Mouse (Mus musculus): ENCODE measurements at regions not wholly inside any gene's neighbourhood (a gene's known extent, or its start where the extent isn't known, plus 50 kb on each side); places are given as distances from the start of the nearest gene placed in this dataset.
"Not testable (repeated sequence)": the region's sequence is repeated elsewhere in the genome, so short reads cannot be mapped to it uniquely, and the experiment has no call there.

DNA sequence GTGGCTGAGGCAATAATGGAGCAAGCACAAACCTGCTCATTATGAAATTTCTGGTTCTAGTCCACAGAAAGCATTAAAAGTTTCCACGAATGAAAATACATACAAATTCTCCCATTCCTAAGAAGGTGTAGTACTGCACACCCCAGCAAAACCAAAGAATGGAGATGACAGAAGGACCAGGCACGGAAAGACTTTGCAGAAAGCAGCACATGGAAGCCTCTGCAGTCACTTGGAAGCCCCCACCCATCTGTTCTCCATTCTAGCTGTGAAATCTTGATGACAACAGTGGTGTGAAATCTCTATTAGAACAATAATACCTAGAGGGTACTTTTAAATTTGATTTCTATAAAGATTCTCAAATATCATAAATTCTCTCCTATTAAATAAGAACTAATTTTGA, 319.3 kb downstream of the Grxcr1 start:
- Histone ChIP-seq H3K27ac (replicated peaks) (no peak overlapping the region), H3K36me3 (no peaks in the 10 kb centered on the region), H3K4me1 (replicated peaks) (no peaks in the 10 kb centered on the region), H3K4me2 (no peak overlapping the region), H3K9me3 (no peaks in the 10 kb centered on the region), H3K9ac (no peak overlapping the region), H3K4me3 (no peak overlapping the region), H3K27me3 (no peaks in the 10 kb centered on the region)
- WGBS = 75% methylated on average over 2 of the region's 2 CpGs
- no peak for ATAC-seq (ENCODE audit: low FRiP score, low read depth)

DNA sequence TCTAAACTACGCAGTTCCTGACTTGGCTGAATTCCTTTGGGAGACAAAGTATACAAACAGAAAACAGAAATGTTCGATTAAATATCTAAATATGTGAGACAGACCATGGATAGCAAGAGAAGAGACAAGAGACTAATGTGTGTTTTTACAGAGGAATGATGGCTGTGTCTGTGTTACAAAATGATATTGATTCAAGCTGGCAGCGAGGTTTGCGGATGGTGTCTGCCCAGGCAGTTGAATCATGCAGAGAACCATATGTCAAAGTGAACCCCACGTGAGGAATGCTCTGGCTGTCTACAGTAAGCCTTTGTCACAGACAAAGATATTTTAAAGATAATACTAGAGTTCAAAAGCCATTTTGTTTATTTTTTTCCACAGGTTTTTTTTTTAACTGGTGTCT, 320.2 kb downstream of the Grxcr1 start:
- no peaks in the 10 kb centered on the region for H3K9me3 ChIP-seq
- no peak overlapping the region for H3K9ac ChIP-seq
- H3K27me3 ChIP-seq = no peaks in the 10 kb centered on the region
- H3K36me3 ChIP-seq = no peaks in the 10 kb centered on the region
- H3K4me2 ChIP-seq = no peak overlapping the region
- H3K27ac ChIP-seq (replicated peaks) = no peak overlapping the region
- ATAC-seq (ENCODE audit: low FRiP score, low read depth) = peak; percentile 68; the same call in 1 of the 2 replicates
- 46% methylated on average over 5 of the region's 5 CpGs for WGBS
- H3K4me1 ChIP-seq (replicated peaks) = no peaks in the 10 kb centered on the region
- no peak overlapping the region for H3K4me3 ChIP-seq

DNA sequence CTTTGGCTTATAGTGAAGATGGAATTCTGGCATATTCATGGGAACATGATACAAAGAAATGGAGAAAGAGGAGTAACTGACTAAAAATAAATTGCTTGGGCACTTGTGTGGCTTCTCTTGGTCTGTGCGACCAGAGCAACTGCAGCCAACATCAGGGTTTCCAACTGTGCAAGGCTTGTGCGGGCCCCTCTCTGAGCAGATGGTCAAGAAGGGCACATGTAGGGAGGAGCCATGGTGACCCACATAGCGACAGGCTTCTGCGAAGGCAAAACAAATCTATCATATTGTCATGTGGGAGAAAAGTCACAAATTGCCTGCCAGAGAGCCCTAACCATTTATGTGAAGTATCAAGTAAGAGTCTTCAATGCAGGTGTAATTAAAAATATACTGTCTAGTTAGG, 321.6 kb downstream of the Grxcr1 start:
- Histone ChIP-seq H3K4me1 (replicated peaks) (no peaks in the 10 kb centered on the region), H3K27me3 (no peaks in the 10 kb centered on the region), H3K27ac (replicated peaks) (no peak overlapping the region), H3K9ac (no peak overlapping the region), H3K36me3 (no peaks in the 10 kb centered on the region), H3K4me3 (no peak overlapping the region), H3K4me2 (no peak overlapping the region), H3K9me3 (no peaks in the 10 kb centered on the region)
- 61% methylated on average over 4 of the region's 4 CpGs for WGBS
- ATAC-seq (ENCODE audit: low FRiP score, low read depth) = peak; percentile 72

DNA sequence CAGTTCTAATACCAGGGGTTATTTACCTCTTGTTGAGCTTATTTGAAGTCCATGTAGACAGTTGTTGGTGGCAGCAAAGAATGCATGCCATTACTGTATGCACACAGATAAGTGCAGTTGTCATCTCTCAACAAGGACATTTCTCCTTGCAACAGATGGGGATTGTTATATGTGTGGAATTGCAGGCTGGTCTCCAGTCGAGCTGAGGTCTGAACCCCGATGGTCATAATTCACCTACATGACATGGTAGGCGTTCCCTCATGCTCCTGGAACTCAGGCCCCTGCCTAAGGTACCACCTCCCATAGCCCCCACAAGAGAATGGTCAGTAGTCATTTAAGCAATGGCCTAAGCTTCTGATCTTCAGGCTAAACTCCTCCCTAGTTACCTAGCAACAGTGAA, 322.2 kb downstream of the Grxcr1 start:
- ATAC-seq (ENCODE audit: low FRiP score, low read depth); H3K9ac ChIP-seq; H3K4me1 ChIP-seq (replicated peaks); H3K4me3 ChIP-seq; H3K4me2 ChIP-seq; H3K9me3 ChIP-seq; H3K27me3 ChIP-seq; H3K27ac ChIP-seq (replicated peaks); H3K36me3 ChIP-seq: not testable (repeated sequence)
- 60% methylated on average over 3 of the region's 3 CpGs for WGBS

DNA sequence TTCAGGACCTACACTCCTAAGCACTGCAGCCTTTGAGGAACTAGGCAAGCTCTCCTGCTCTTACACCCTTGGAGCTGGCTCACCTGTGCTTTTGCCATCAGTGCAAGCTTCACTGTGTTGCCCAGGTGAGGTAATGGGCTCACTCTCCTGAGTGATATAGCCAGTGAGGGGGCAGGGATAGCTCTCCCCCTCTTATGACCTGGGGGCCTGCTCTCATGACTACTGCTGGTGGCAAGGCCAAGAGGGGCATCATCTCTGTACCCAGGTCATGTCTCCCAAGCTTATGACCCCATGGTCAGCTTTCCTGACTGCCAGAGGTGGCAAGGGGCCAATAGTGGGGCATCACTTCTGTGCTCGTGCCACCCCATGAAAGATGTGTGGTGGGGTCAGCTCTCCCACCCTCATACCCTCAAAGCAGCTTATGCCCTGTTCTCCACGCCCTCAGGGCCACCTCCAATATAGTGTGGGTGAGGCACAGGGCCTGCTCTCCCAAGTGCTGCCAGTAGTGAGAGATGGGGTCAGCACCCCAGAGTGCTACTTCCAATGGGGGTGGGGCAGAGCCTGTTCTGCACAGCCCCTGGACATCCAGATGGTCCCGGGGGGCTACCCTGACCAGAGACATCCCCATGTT, 330.1 kb downstream of the Grxcr1 start:
- no peaks in the 10 kb centered on the region for H3K36me3 ChIP-seq
- ATAC-seq (ENCODE audit: low FRiP score, low read depth) = peak; percentile 68; the same call in 1 of the 2 replicates
- H3K9me3 ChIP-seq = no peaks in the 10 kb centered on the region
- no peak overlapping the region for H3K9ac ChIP-seq
- no peak overlapping the region for H3K4me2 ChIP-seq
- no peak overlapping the region for H3K27ac ChIP-seq (replicated peaks)
- no peaks in the 10 kb centered on the region for H3K4me1 ChIP-seq (replicated peaks)
- H3K4me3 ChIP-seq = no peak overlapping the region
- WGBS = 82% methylated on average over 3 of the region's 3 CpGs
- H3K27me3 ChIP-seq = no peaks in the 10 kb centered on the region

DNA sequence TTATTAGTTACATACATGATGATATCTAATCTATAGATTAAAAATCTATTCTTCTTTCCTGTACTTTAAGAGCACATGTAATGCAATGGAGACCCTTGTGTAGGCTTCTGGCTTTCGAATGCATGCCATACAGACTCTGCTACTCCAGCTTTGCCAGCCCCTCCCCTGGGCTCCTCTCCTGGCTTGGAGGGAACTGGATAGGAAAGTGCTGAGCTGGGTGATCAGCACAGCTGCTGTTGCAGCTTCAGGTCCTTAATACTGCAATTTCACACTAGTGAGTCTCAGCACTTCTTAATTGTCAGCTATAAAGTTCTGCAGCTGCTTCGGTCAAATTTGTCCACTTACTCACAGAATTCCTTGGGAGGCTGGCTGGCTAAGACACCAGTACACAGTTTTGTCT, 341.4 kb downstream of the Grxcr1 start:
- no peaks in the 10 kb centered on the region for H3K9me3 ChIP-seq
- H3K27me3 ChIP-seq = no peaks in the 10 kb centered on the region
- H3K4me3 ChIP-seq = no peak overlapping the region
- H3K27ac ChIP-seq (replicated peaks) = no peak overlapping the region
- H3K9ac ChIP-seq = no peak overlapping the region
- WGBS = 78% methylated on average over 2 of the region's 2 CpGs
- no peaks in the 10 kb centered on the region for H3K4me1 ChIP-seq (replicated peaks)
- H3K36me3 ChIP-seq = no peaks in the 10 kb centered on the region
- no peak overlapping the region for H3K4me2 ChIP-seq
- no peak for ATAC-seq (ENCODE audit: low FRiP score, low read depth)
